Mouse (Mus musculus) large intestine, adult 2 months (tissue): ENCODE measurements around the gene Bptf. TPM values are rescaled to one million over a fixed set of nuclear protein-coding genes. Genes with fewer than 3 reads are reported as not detected.

Experiments used
- DNase-seq: peaks from one replicate; pipeline ENCODE4 v3.0.0-alpha.2; 2012; ENCODE audit warnings: low read depth, low spot score
- WGBS: fragments of 180-500 bp; shearing (Covaris S2); methylation state at CpG from one replicate; pipeline ENCODE4 v1.1.7; 2018; 5-methylcytosine and 5-hydroxymethylcytosine counted together
- polyA plus RNA-seq: library from polyadenylated mRNA; depleted of rRNA; stranded (reverse); fragments of >200 nt; gene quantifications from 2 replicates; pipeline ENCODE4 v1.2.3, GENCODE M21; 2012

Bptf gene
- polyA plus RNA-seq, 1 experiment = 11.2 TPM

DNA sequence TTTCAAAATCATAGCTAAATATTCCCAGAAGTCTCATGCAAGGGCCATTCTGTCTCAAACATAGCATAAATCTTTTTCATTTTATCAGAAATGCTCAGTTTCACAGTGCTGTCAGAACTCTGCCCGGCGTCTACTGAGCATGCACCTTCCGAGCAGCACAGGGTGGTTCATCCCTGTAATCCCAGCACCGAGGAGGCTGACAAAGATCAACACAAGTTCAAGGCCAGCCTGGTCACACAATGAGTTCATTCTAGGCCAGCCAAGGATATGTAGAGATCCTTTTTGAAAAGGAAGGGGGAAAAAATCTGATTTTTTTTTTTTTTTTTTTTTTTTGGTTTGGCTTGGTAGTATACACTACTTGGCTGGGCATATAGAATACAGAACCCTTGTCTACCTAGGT lies 6.9 kb downstream of the Bptf start:
- WGBS = 58% methylated on average over 4 of the region's 4 CpGs
- DNase-seq = no peak

DNA sequence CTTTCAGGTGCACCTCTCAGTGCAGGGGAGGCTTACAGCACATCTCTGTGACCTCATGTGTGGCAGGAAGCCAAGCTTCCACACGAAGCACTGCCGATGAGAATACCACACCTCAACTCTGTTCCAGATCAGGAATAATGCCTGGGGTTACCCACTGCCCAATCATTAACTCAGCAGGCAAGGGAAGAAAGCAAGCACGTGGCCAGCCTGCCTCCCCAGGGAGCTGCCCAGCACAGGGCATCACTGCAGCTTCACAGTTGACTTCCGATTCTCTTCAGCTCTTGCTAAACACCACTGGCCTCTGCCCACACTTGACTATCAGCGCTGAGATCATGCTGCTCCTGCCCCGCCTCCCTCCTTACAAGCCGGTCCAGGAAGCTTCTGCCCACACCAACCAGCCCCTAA lies 7.6 kb downstream of the Bptf start:
- DNase-seq = no peak
- 3% methylated on average over 7 of the region's 7 CpGs for WGBS

- 71% methylated on average over 12 of the region's 12 CpGs for WGBS
These were observed 14.1 kb downstream of the Bptf start for GRCm38 (mm10) chr11:107117789-107118188.

DNA sequence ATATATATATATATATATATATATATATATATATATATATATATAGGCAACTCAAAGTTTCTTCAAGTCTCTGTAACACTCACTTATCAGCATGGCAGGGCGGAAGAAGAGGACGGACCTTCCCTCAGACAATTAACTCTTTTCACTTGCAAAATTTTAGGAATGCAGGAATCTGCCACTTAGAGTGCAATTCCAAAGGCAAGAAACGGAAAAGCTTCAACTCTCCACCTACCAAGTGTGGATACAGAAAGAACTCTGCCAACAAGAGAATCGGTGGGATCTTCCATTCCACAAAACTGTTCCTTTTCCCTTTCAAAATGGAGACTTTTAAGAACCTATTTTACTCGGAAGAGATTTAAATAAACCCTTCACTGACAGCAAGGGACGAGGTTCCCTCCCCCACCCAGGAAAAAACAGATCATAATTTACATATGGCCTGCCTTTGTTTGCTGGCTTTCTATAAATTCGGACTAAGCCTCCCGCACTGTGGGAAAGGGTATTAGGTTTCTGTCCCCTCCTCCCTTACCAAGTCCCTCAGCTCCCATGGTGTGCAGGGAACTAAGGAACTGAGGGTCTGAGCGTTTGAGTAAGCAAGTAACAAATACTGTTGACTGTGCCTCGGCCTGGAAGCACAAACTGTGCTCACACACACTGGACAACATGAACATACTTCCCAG lies 17.9 kb downstream of the Bptf start:
- DNase-seq = no peak
- 52% methylated on average over 10 of the region's 10 CpGs for WGBS

More at GRCm38 (mm10) chr11:107117789-107118188, 14.1 kb downstream of the Bptf start:
- DNase-seq = no peak

- 52% methylated on average over 4 of the region's 4 CpGs for WGBS
- DNase-seq = no peak
These were observed 18.8 kb downstream of the Bptf start for GRCm38 (mm10) chr11:107113112-107113511.

DNA sequence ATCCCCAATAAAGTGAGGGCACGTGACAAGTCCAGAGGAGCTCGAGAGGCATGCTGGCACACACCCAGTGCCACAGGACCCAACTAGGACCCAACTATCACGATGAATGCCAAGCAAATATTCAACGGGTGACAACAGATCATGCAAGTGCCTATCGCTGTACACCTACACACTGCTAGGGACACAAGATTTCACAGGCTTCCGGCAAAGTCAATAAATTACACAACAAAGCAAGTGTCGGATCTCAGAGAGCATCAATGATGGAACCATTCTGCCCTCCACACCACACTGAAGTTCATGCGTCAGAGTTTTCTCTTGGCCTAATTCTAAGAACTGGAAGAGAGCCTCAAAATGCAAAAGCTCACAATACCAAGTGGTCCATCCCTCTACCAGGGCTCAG lies 22.3 kb downstream of the Bptf start:
- no peak for DNase-seq
- 77% methylated on average over 8 of the region's 8 CpGs for WGBS

DNA sequence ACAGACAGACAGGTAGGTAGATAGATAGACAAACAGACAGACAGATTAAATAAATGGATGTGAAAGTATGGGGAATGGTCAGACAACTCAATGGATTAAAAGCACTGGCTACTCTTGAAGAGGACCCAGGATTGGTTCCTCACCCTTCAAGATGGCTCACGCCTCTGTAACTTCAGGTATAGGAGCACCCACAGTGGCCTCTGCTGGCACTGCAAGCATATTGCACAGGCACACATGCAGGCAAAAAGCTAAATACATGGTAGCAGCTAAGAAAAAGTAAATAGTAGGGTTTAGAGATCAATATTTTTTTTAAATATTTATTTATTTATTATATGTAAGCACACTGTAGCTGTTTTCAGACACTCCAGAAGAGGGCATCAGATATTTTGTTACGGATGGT lies 23.0 kb downstream of the Bptf start:
- WGBS = 86% methylated on average over 2 of the region's 2 CpGs
- no peak for DNase-seq

- WGBS = 67% methylated on average over 4 of the region's 4 CpGs
- DNase-seq = no peak
These were observed 24.2 kb downstream of the Bptf start for GRCm38 (mm10) chr11:107107725-107108078.

GRCm38 (mm10) chr11:107106978-107107724 lies 24.8 kb downstream of the Bptf start:
- 71% methylated on average over 12 of the region's 12 CpGs for WGBS
- DNase-seq = no peak

DNA sequence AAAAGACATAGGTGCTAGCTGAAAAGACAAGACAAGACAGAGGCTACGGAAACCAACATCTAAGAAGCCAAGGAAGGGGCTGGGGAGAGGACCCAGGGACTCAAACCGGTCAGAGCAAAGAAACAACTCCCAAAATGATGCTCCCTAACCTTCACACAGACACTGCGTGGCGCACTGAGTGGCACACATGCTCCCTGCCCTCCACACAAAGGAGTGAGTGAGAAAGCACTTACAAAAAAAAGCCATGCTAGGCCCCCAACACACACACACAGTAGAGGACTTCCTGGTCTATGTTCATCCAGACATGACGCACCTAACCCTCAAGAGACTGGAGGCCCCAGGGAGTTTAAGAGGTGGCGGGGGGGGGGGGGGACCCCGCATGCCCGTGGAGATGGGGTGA lies 25.5 kb downstream of the Bptf start:
- no peak for DNase-seq
- 89% methylated on average over 8 of the region's 8 CpGs for WGBS

DNA sequence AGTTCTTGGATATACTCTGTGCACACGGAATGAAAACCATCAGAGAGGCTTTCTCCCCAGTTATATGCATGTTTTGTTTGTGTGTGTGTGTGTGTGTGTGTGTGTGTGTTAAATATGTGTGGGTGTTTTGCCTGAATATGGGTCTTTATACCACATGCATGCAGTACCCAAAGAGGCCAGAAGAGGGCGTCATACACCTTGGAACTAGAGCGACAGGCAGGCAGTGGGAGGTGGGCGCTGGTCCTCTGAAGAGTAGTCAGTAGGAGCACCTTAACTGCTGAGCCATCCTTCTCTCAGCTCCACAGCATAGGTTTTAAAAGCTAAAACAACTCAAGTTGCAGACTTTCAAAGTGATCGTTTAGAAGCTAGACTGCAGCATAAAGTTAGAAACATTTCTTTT lies 26.7 kb downstream of the Bptf start:
- DNase-seq = no peak
- WGBS = 52% methylated on average over 5 of the region's 5 CpGs

DNA sequence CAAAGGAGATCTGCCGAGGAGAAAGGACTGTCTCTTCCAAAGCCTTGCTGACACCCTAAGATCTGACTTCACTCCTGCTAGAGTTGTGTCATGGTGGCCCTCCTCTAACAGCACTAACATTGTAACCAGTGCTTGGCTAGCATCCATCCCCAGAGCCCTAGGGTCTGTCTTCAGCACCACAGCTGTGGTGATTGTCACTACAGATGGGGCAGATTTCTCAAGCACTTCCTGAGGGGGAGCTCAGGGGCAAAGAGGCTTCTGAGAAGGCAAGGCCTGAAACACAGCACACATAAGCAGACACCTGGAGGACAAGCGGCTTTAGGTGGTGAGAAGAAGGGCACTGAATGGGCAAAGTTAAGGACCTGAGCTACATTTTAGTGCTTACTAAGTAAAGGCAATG lies 28.2 kb downstream of the Bptf start:
- no peak for DNase-seq
- WGBS = 85% methylated on average over 2 of the region's 2 CpGs

- DNase-seq = no peak
- 21% methylated on average over 2 of the region's 2 CpGs for WGBS
These were observed 28.7 kb downstream of the Bptf start for GRCm38 (mm10) chr11:107103224-107103589.

DNA sequence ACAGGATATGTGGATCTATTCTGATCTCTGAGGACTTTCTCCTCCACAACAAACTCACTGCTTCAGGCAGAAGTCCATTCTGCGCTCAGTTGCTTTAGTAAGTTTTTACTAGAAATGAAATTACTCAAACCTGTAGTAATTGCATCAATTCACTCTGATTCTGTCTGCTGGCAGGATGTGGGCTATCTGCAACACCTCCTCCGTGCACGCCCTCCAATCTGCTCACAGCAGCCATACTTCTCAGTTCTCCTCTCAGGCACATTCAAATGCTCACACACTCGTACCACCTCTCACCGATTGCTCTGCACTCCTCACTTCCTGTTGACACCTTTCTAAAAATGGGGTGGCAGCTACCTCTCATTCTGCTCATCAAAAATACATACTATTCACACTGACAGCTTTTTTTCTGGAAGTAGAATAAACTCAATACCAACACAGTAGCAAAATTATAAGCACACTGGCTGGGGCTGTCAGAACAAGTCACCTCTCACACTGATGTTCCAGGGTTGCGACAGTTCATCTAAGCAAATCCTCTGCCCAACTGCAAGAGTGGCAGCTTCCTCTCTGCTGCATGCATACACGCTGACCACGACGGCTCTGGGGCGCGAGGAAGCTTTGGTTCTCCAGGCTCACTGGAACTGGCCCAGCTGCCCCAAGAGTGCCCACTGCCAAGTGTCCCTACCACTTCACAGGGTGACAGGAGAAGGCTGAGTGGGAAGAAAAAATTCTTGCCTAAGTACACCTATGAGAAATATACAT lies 29.3 kb downstream of the Bptf start:
- no peak for DNase-seq
- 60% methylated on average over 11 of the region's 11 CpGs for WGBS

DNA sequence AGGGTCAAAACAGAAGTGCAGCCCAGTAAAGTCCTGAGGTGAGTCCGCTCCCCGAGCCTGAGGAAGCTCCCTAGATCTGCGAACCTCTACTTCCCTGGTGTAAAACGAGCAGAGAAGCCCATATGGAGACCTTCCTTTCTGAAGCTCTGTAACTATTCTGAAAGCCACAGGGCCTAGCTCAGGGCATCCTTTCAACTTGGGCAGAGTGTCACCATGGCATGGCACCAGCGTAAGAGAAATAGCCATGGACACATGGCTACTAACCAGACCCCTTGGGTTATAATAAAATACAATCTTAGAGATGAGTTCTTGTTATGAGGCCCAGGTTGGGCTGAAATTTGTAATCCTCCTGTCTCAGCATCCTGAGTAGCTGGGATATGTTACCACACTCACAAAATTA lies 35.0 kb downstream of the Bptf start:
- WGBS = 92% methylated on average over 5 of the region's 5 CpGs
- DNase-seq = no peak

DNA sequence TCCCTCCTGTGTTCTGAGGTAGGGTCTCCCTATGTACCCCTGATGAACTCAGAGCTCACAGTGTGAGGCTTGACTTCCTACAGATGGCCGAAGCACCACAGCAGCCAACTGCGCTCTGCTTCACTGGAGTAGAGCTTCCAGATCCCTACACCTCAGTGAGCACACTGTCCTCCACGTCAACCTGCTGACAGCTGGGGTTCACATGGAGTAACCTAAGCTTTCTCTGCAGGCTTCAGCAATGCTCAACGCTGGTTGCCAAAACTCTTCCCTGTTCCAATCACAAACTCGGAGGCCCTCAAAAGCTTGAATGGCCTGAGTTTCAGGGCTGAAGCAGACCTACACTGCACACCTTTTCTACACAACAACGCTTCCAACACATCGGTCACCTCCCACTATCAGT lies 38.1 kb downstream of the Bptf start:
- no peak for DNase-seq
- 88% methylated on average over 7 of the region's 7 CpGs for WGBS

GRCm38 (mm10) chr11:107092637-107093036 lies 39.3 kb downstream of the Bptf start:
- no peak for DNase-seq
- WGBS = 89% methylated on average over 7 of the region's 7 CpGs

DNA sequence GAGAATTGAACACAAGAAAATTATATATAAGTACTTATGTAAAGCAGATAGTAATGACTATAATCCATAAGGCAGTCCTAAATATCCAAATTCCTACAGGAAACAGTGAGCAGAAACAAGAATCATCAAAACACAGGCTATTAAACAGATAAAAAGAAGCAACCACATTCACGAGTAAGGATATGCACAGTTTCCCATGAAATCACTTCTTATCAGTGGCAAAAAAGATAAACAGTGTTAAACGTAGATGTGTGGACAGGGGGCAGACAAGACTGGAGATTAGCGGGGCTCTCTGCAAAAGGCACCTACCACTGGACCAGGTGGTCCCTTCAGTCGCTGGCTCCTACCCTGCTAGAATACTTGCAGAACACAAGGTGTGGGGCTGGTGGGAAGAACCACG lies 46.1 kb downstream of the Bptf start:
- DNase-seq = no peak
- 75% methylated on average over 5 of the region's 5 CpGs for WGBS

DNA sequence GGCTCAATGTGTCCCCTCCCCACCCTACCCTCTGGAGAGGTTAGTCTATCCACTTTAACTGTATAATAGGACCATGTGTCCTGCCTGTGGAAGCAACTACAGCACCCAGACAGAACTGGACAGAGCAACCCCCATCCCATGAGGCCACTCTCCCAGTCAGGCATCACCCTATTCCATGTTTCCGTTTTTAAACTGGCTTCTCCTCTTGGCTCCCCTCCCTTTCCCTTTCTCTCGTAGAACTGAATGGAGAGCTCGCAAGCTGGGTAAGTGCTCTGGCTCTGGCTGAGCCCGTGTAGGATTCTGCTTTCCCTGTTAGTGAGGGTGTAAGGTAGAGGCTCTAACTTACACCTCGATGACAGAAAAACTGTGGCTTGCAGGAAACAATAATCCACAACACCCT lies 48.4 kb downstream of the Bptf start:
- 73% methylated on average over 5 of the region's 5 CpGs for WGBS
- no peak for DNase-seq

DNA sequence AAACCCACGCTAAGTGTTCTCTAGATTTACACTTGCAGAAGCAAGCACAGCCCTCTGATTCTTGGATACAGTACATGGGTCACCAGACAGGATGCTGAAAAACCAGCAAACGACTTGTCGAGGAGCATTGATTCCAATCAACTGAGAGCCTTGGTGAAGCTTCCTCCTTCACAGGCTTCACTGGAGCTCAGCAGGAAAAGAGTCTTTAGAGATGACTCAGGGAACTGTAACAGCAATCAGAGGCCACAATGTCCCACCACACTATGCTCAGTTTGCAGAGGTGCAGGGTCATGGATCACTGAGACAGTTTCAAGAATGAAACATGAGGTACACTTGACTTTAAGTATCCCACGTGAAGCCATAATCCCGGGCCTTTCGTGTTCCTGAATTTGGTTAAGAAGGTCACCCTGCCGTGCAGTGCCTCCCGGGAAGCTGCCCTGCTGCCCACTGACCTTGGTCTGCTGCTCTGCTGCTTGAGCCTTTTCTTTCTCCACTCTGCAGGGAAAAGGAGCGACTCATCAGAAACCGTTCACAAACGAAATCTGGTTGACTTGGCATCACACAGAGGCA lies 66.6 kb downstream of the Bptf start:
- 82% methylated on average over 11 of the region's 11 CpGs for WGBS
- DNase-seq = no peak

DNA sequence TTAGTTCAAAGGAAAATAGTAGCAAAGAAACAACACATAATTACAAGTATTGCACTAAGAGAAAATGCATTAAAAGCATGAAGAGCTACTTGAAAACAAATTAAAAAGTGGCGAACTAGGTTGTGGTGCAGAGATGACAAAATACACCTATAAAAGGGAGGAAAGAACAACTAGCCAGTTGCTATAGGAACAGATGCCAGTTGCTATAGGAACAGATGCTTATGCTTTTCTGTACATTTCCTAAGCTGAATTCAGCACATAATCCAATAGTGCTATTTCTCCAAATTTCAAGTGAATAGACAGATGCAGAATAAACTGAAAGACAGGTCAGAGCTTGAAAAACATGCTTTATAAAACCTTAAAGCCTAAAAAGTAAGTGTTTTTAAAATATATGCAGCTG lies 67.3 kb downstream of the Bptf start:
- WGBS = 92% methylated on average over 1 of the region's 1 CpGs

More for the DNA sequence above, 67.3 kb downstream of the Bptf start:
- no peak for DNase-seq
